Comparison of ENCODE assay signal across 31 mouse cellular contexts in genomic region chr1:151123964-151124363, GRCm38 (mm10). TPM values are rescaled to one million over a fixed set of nuclear protein-coding genes. Genes with fewer than 3 reads are reported as not detected.
DNase-seq lines count a peak whose midpoint lies in the region; ATAC-seq and TF ChIP-seq lines count a peak whose summit lies in the region.
"Had no signal": no experiment of that assay in that cellular context is flagged by ENCODE, and none has a peak within 500 bp of the region (broad histone marks: within the 10 kb centered on the region; RNA-seq: fewer than 3 reads in every experiment).

No protein-coding gene starts in this region.

- no peak for TF ChIP-seq CTCF in liver, adult 2 months (IDR thresholded peaks at IDR 0.05; ENCODE audit: low read depth, low read length)

- H3K36me3 ChIP-seq in liver, adult 2 months (ENCODE audit: control insufficient read depth, insufficient read depth, low read length), result peaks cover 9% of the 10 kb centered on the region
- no peaks in the 10 kb centered on the region for H3K36me3 ChIP-seq in liver, embryonic 12.5 days
- H3K36me3 ChIP-seq in forebrain, embryonic 15.5 days, result no peaks in the 10 kb centered on the region
- H3K36me3 ChIP-seq: embryonic facial prominence, embryonic 10.5 days; embryonic facial prominence, embryonic 13.5 days; forebrain, embryonic 10.5 days; hindbrain, embryonic 12.5 days; hindbrain, embryonic 15.5 days had no signal

- peak overlapping the region; percentile 12; the same call in 1 of the 2 replicates for H3K4me3 ChIP-seq in liver, adult 2 months (ENCODE audit: insufficient read depth, low read depth, low read length)
- no peak overlapping the region for H3K4me3 ChIP-seq in liver, embryonic 12.5 days
- H3K4me3 ChIP-seq in forebrain, embryonic 15.5 days, result no peak overlapping the region
- H3K4me3 ChIP-seq: embryonic facial prominence, embryonic 10.5 days; embryonic facial prominence, embryonic 13.5 days; erythroblast, embryonic 14.5 days; forebrain, embryonic 10.5 days; forebrain, embryonic 13.5 days; hindbrain, embryonic 12.5 days; hindbrain, embryonic 15.5 days had no signal

- no peak for TF ChIP-seq POLR2A in liver, adult 2 months (IDR thresholded peaks at IDR 0.05; ENCODE audit: extremely low read depth, insufficient read depth, low read length)

- no peaks in the 10 kb centered on the region for H3K27me3 ChIP-seq in liver, adult 2 months (ENCODE audit: control insufficient read depth, insufficient read depth, low read length)
- no peaks in the 10 kb centered on the region for H3K27me3 ChIP-seq in liver, embryonic 12.5 days (replicated peaks)
- H3K27me3 ChIP-seq in forebrain, embryonic 15.5 days, result no peaks in the 10 kb centered on the region
- H3K27me3 ChIP-seq: embryonic facial prominence, embryonic 13.5 days; forebrain, embryonic 13.5 days; hindbrain, embryonic 12.5 days; hindbrain, embryonic 15.5 days had no signal

- H3K9me3 ChIP-seq in liver, embryonic 12.5 days (replicated peaks), result no peaks in the 10 kb centered on the region
- no peaks in the 10 kb centered on the region for H3K9me3 ChIP-seq in forebrain, embryonic 15.5 days
- H3K9me3 ChIP-seq: embryonic facial prominence, embryonic 13.5 days; forebrain, embryonic 10.5 days; forebrain, embryonic 13.5 days; hindbrain, embryonic 12.5 days; hindbrain, embryonic 15.5 days had no signal

- DNase-seq in heart, adult 11 months, result peak; percentile 9
- DNase-seq in heart, adult 18-20 months, result no peak
- DNase-seq in kidney, adult 11 months, result peak; percentile 41
- DNase-seq in kidney, postnatal 4 days, result no peak
- DNase-seq in liver, adult 2 months (ENCODE audit: extremely low read depth, low read depth, low spot score), result peak; percentile 97
- DNase-seq: adrenal gland, adult 8-10 months; adrenal gland, postnatal 25 days; cerebellum, adult 11-12 months; cerebellum, adult 8-10 months; cerebellum, postnatal 10 days; cerebellum, postnatal 36 days; embryo, embryonic 11 days; forebrain, postnatal 0 days; gastrocnemius, postnatal 25 days had no signal

- peaks cover 24% of the 10 kb centered on the region for H3K4me1 ChIP-seq in liver, adult 2 months (ENCODE audit: control insufficient read depth, insufficient read depth, low read length)
- H3K4me1 ChIP-seq in liver, embryonic 12.5 days, result peaks cover 29% of the 10 kb centered on the region
- H3K4me1 ChIP-seq in forebrain, embryonic 15.5 days, result no peaks in the 10 kb centered on the region
- H3K4me1 ChIP-seq: embryonic facial prominence, embryonic 10.5 days; forebrain, embryonic 10.5 days; forebrain, embryonic 13.5 days; hindbrain, embryonic 12.5 days; hindbrain, embryonic 15.5 days had no signal

- H3K27ac ChIP-seq in liver, adult 2 months (replicated peaks; ENCODE audit: insufficient read depth, low read depth, low read length), result peak overlapping the region; percentile 83
- no peak overlapping the region for H3K27ac ChIP-seq in liver, embryonic 12.5 days
- H3K27ac ChIP-seq in forebrain, embryonic 15.5 days (replicated peaks), result no peak overlapping the region
- H3K27ac ChIP-seq: embryonic facial prominence, embryonic 10.5 days; embryonic facial prominence, embryonic 13.5 days; forebrain, embryonic 10.5 days; forebrain, embryonic 13.5 days; hindbrain, embryonic 12.5 days; hindbrain, embryonic 15.5 days had no signal

- ATAC-seq in liver, embryonic 12.5 days, result no peak
- ATAC-seq in forebrain, embryonic 15.5 days (replicated peaks), result no peak
- ATAC-seq: activated CD4-positive, CD25-positive, alpha-beta regulatory T cell, adult 4 months; forebrain, embryonic 13.5 days; forebrain, postnatal 0 days had no signal

- H3K79me2 ChIP-seq in liver, adult 2 months (ENCODE audit: control insufficient read depth, insufficient read depth, low read length), result peaks cover 3% of the 10 kb centered on the region; the same call in 1 of the 2 replicates

- peak overlapping the region; percentile 51 for H3K9ac ChIP-seq in liver, adult 2 months (ENCODE audit: low read depth, low read length)
- no peak overlapping the region for H3K9ac ChIP-seq in liver, embryonic 12.5 days
- no peak overlapping the region for H3K9ac ChIP-seq in forebrain, embryonic 15.5 days (replicated peaks)
- H3K9ac ChIP-seq: embryonic facial prominence, embryonic 13.5 days; forebrain, embryonic 13.5 days; forebrain, postnatal 0 days; hindbrain, embryonic 12.5 days; hindbrain, embryonic 15.5 days had no signal

- H3K4me2 ChIP-seq in liver, embryonic 12.5 days, result no peak overlapping the region
- H3K4me2 ChIP-seq in forebrain, embryonic 15.5 days (replicated peaks), result no peak overlapping the region
- H3K4me2 ChIP-seq: embryonic facial prominence, embryonic 13.5 days; forebrain, embryonic 13.5 days; heart, embryonic 11.5 days; hindbrain, embryonic 12.5 days; hindbrain, embryonic 15.5 days had no signal

- WGBS in liver, adult 2 months, result 31% methylated on average over 7 of the region's 7 CpGs
- WGBS in liver, embryonic 12.5 days (ENCODE audit: insufficient replicate concordance), result 78% methylated on average over 7 of the region's 7 CpGs
- WGBS in forebrain, embryonic 15.5 days, result 91% methylated on average over 7 of the region's 7 CpGs

RNA-seq across cellular contexts. Expression of gene Gm47985, which starts 58.4 kb away (rescaled TPM):
- total RNA-seq in heart, adult 18-20 months (2021), result 1 to 10 TPM; 1.0 to 1.1 TPM
- total RNA-seq in liver, adult 2 months (2014; rRNA removed), result not detected in 2 replicates
- not detected in 2 replicates for polyA plus RNA-seq in liver, adult 2 months (2012; rRNA removed)
- 3.7 and 4.1 TPM in 2 replicates for polyA plus RNA-seq in liver, embryonic 12.5 days (2016; fragmentation: Nextera tagmentation; extraction: Ambion mirVana)
- polyA plus RNA-seq in forebrain, embryonic 15.5 days (2015; fragmentation: Nextera tagmentation; extraction: Ambion mirVana), result not detected in 2 replicates
- total RNA-seq: adrenal gland, adult 8-10 months; adrenal gland, postnatal 25 days; ES-E14; forebrain, postnatal 0 days; gastrocnemius, postnatal 25 days; hematopoietic stem cell, adult 5-6 weeks had no signal
- polyA plus RNA-seq: activated CD4-positive, CD25-positive, alpha-beta regulatory T cell, adult 4 months; brain, embryonic 14.5 days; cortical plate, adult 2 months; embryonic facial prominence, embryonic 13.5 days; erythroblast, embryonic 14.5 days; forebrain, postnatal 0 days; frontal cortex, adult 2 months; heart, embryonic 14.5 days; hindbrain, embryonic 15.5 days had no signal

Comparison
In these comparisons a context has a peak if more than half of its experiments do, and no peak if none do; other contexts are left out.
1. DNase-seq: peak in heart, adult 11 months (single experiment), kidney, adult 11 months (single experiment) and liver, adult 2 months (single experiment); none in heart, adult 18-20 months (0 of 2) and kidney, postnatal 4 days (0 of 2).